Mouse (Mus musculus): ENCODE measurements around the gene Scn4a. TPM values are rescaled to one million over a fixed set of nuclear protein-coding genes. Genes with fewer than 3 reads are reported as not detected.

Scn4a gene
- total RNA-seq, 2 experiments from 2014 or later: 439 to 468 TPM

- peak overlapping the region; percentile 99 for H3K27ac ChIP-seq
- no peak overlapping the region for H3K4me3 ChIP-seq
- peak; percentile 5 for DNase-seq
- intact Hi-C loops (cut with DNase I): loop anchor here (5.0 to 10.0 kb wide), 2 partner anchors 57 to 210 kb away; partner anchors contain the start of genes Ccdc47, Ddx42 and Ern1
- TF ChIP-seq CTCF (IDR thresholded peaks at IDR 0.05): no peak
These were observed 78.7 kb downstream of the Scn4a start for GRCm38 (mm10) chr11:106274374-106274773.

GRCm38 (mm10) chr11:106273811-106274210, 79.3 kb downstream of the Scn4a start:
- intact Hi-C loops (cut with DNase I): loop anchor here (5.0 to 10.0 kb wide), 2 partner anchors 57 to 211 kb away; partner anchors contain the start of genes Ccdc47, Ddx42 and Ern1
- peak overlapping the region; percentile 99 for H3K4me3 ChIP-seq
- DNase-seq: peak; percentile 10
- peak overlapping the region; percentile 99 for H3K27ac ChIP-seq
- TF ChIP-seq CTCF (IDR thresholded peaks at IDR 0.05): no peak

- no peak for DNase-seq
- TF ChIP-seq CTCF (IDR thresholded peaks at IDR 0.05): no peak
- peak overlapping the region; percentile 99 for H3K4me3 ChIP-seq
- intact Hi-C loops (cut with DNase I): loop anchor here (5.0 to 10.0 kb wide), 2 partner anchors 56 to 212 kb away; partner anchors contain the start of genes Ccdc47, Ddx42 and Ern1
- H3K27ac ChIP-seq: peak overlapping the region; percentile 99
These were observed 79.8 kb downstream of the Scn4a start for GRCm38 (mm10) chr11:106273311-106273684.

GRCm38 (mm10) chr11:106272644-106273310, 80.3 kb downstream of the Scn4a start, which contains the start of gene Smarcd2:
Gene Smarcd2 (minus strand): TSS chr11:106272972.
- Histone ChIP-seq H3K4me3 (peak within 1 kb of the TSS; percentile 99), H3K27ac (peak within 1 kb of the TSS; percentile 99)
- peak; percentile 100 for DNase-seq
- no peak for TF ChIP-seq CTCF (IDR thresholded peaks at IDR 0.05)
- intact Hi-C loops (cut with DNase I): loop anchor here (5.0 to 10.0 kb wide), 2 partner anchors 55 to 212 kb away; partner anchors contain the start of genes Ccdc47, Ddx42 and Ern1

GRCm38 (mm10) chr11:106271794-106272643, 81.1 kb downstream of the Scn4a start:
- peak overlapping the region; percentile 99 for H3K27ac ChIP-seq
- peak; percentile 28 for DNase-seq
- no peak for TF ChIP-seq CTCF (IDR thresholded peaks at IDR 0.05)
- intact Hi-C loops (cut with DNase I): loop anchor here (5.0 to 10.0 kb wide), 2 partner anchors 55 to 213 kb away; partner anchors contain the start of genes Ccdc47, Ddx42 and Ern1
- H3K4me3 ChIP-seq: peak overlapping the region; percentile 99

- no peak for TF ChIP-seq CTCF (IDR thresholded peaks at IDR 0.05)
- intact Hi-C loops (cut with DNase I): loop anchor here (5.0 to 10.0 kb wide), 2 partner anchors 54 to 214 kb away; partner anchors contain the start of genes Ccdc47, Ddx42 and Ern1
- Histone ChIP-seq H3K27ac (peak overlapping the region; percentile 99), H3K4me3 (peak overlapping the region; percentile 99)
- DNase-seq: peak; percentile 46
These were observed 81.8 kb downstream of the Scn4a start for GRCm38 (mm10) chr11:106271131-106271793.

- peak; percentile 59 for DNase-seq
- intact Hi-C loops (cut with DNase I): no loop called here
- peak overlapping the region; percentile 61 for H3K4me3 ChIP-seq
- TF ChIP-seq CTCF (IDR thresholded peaks at IDR 0.05): no peak
- H3K27ac ChIP-seq: peak overlapping the region; percentile 99
These were observed 84.0 kb downstream of the Scn4a start for GRCm38 (mm10) chr11:106269060-106269431.

Other genes starting within 250 kb of the Scn4a start
- not detected for gene Gm10840, start 192.4 kb downstream of the Scn4a start, total RNA-seq (2021)
- gene Limd2, start 192.4 kb downstream of the Scn4a start, total RNA-seq (2021): 1 to 10 TPM; 1.3 to 1.7 TPM
- gene Strada, start 151.1 kb downstream of the Scn4a start, total RNA-seq (2021): 10 to 100 TPM; 10.0 to 10.5 TPM
- 10 to 100 TPM; 68.3 to 78.9 TPM for gene Ccdc47, start 136.9 kb downstream of the Scn4a start, total RNA-seq (2021)
- 10 to 100 TPM; 24.3 to 24.7 TPM for gene Ddx42, start 136.4 kb downstream of the Scn4a start, total RNA-seq (2021)
- 10 to 100 TPM; 21.9 to 22.3 TPM for gene Ftsj3, start 97.2 kb downstream of the Scn4a start, total RNA-seq (2021)
- 100 to 1,000 TPM; 121 to 132 TPM for gene Psmc5, start 97.1 kb downstream of the Scn4a start, total RNA-seq (2021)
- 10 to 100 TPM; 10.8 to 12.8 TPM for gene Smarcd2, start 80.3 kb downstream of the Scn4a start, total RNA-seq (2021)
- under 1 TPM; 0.08 TPM for gene Tcam1, start 76.6 kb downstream of the Scn4a start, total RNA-seq (2021)
- gene Gh, start 51.4 kb downstream of the Scn4a start, total RNA-seq (2021): not detected
- gene Cd79b, start 38.5 kb downstream of the Scn4a start, total RNA-seq (2021): under 1 TPM; 0.28 to 0.64 TPM
- gene Prr29, start 12.2 kb upstream of the Scn4a start, total RNA-seq (2021): 1 to 10 TPM; 3.9 to 6.5 TPM
- 1 to 10 TPM; 4.2 to 6.2 TPM for gene Icam2, start 34.8 kb upstream of the Scn4a start, total RNA-seq (2021)
- 1 to 10 TPM; 7.3 to 9.2 TPM for gene Ern1, start 134.6 kb upstream of the Scn4a start, total RNA-seq (2021)

Data from gastrocnemius, adult 2 months (tissue).